Mouse (Mus musculus) heart, adult 18-20 months (tissue): ENCODE results near the gene Usmg5. TPM values are rescaled to one million over a fixed set of nuclear protein-coding genes. Genes with fewer than 3 reads are reported as not detected.
"Not testable (repeated sequence)": the region's sequence is repeated elsewhere in the genome, so short reads cannot be mapped to it uniquely, and the experiment has no call there.

ENCODE experiments used
- DNase-seq, 2 experiments: peaks; one replicate each; pipeline ENCODE4 v3.0.0; 2021 to 2022; ENCODE audit warnings: mixed read lengths in 1 of 2
- long read RNA-seq, 2 experiments: library from polyadenylated mRNA; stranded (forward); transcript quantifications; one replicate each; pipeline ENCODE4 v2.0.0; 2021
- total RNA-seq, 2 experiments: library from RNA; stranded (reverse); gene quantifications; 2 replicates each; pipeline ENCODE4 v1.2.3; 2021

Usmg5 gene
- 1,000 to 10,000 TPM; 2,301 to 2,526 TPM for total RNA-seq
- long read RNA-seq, experiment 1, transcript Usmg5-201 (4 exons, 362 nt) = major isoform, 2,419 of 2,473 reads
- long read RNA-seq, experiment 1, partial matches to known transcripts = 21 of 2,473 reads
- long read RNA-seq, experiment 1, other reads (novel, unspliced or antisense) = 31 of 2,473 reads
- long read RNA-seq, experiment 2, transcript Usmg5-201 (4 exons, 362 nt) = major isoform, 2,036 of 2,090 reads
- long read RNA-seq, experiment 2, partial matches to known transcripts = 23 of 2,090 reads
- long read RNA-seq, experiment 2, other reads (novel, unspliced or antisense) = 28 of 2,090 reads

DNA sequence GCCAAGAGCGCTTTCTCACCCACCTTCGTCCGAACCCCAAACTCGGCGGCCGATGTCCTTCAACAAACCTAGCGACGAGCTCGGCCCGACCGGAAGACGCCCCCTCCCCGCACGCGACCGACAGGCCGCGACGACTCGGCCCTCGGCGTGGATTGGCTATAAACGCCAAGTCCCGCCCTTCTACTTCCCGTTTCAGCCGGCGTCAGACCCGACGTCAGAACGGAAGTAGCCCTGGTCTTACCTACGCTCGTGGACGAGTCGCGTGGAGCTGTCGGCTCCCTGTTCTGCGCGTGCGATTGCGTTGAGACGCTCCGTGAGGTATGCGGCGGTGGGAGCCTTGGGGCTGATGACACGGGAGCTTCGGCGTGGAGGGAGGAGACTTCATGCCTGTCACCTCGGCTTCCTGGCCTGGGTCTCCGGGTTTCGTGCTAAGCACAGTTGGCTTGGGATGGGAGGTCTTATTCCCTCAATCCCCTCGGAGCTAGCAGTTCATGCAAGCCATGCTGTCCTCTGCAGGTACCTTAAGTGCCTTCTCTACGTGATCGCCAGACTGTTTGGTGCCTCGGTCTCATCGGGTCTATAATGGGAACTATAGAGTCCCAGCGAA, at the start of gene Usmg5, which contains the start of gene Pdcd11:
Gene Usmg5 (minus strand): TSS at position 98 of the 607 bp plus-strand sequence.
Gene Pdcd11 (plus strand): TSS at position 219 of the 607 bp plus-strand sequence.
- DNase-seq = peak; percentile 97

DNA sequence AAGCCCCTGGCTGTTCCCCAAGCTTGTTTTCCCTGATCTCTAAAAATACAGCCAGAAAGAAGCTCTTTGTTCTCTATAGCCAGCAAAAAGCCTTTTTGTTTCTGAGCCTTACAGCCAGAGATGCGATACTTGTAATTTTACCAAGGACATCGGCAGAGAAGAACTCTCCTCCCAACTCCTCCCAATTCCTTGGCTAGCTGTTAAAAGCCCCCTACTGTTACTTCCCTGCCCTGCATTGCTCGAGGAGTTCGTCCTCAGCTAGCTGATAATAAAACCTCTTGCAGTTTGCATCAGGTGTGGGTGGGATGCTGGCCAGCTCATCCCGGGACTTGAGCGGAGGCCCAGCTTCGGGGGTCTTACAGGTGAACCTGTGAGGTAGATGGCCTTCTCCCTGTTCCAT, 49.2 kb upstream of the Usmg5 start:
- DNase-seq = not testable (repeated sequence)

DNA sequence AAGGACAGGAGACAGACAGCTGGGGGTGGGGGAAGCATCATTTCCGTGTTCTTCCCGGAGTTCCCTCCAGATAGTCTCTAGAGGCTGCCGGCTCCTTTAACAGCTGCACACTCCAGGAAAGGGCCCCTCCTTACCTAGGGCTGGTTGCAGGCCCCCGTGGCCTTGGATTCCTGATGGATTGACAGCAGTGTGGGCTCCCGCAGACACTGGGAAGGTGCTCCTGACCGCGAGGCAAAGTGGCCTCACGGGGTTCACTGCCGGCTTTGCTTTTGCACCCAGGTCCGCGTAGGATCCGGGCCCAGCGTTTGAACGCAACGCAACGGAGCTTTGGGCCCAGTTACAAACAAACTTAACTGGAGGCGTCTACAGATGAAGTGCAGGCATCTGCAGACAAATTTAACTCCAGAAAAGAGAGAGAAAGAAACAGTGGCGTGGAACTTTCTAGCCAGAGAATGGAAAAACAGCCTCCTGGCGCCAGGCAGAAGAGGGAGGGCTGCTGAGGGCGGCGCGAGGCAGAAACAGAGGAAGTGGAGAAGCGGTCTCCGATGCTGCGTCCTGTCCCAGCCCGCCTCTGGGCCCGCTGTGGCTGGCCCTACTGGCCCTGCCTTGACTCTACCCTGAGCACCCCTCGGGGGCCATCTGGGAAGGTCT, 47.4 kb upstream of the Usmg5 start, which contains the start of gene Calhm2:
Gene Calhm2 (minus strand): TSS at position 524 of the 651 bp plus-strand sequence.
- peak; percentile 77 to 83 for DNase-seq

DNA sequence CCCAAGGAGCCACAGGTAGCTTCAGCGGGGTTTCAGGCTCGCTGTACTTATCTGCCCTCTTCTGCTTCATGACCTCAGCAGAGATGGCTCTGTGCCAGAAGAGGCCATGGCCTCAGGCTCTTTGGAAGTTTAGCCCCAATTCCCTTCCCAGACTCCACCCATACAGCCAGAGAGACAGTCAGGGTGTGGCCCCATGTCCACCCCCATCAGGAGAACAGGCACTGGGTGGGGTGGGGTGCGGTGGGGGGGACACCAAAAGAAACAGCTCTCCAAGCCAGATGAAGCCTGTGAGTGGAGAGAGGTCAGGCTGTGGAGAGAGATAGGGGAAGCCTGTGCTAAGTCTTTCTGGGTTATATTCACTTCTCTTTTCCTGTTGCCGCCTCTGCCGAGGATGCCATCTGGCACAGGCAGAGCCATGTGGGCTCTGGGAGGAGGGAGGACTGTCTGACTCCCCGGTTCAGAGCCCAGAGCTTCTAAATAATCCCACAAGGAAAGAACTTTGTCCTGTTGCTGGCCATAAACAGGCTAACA, 46.7 kb upstream of the Usmg5 start:
- DNase-seq = peak; percentile 82 to 88

DNA sequence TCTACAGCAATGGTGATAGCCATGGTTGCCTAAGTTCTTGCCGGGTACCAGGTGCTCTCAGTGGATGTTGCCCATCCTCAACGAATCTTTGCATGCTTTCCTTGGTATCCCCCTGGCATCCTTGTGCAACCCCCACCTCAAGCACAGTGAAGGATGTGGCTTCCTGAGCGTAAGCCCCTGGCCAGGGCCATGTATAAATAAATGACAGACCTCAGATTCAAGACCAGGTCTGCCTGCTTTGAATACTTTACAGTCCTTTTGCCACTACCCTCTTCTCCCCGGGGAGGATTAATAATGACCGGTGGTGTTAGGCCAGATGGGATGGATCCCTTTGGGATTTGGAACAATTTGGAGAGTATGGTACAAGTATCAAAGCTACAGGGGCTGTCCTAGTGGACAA, 45.7 kb upstream of the Usmg5 start:
- no peak for DNase-seq

DNA sequence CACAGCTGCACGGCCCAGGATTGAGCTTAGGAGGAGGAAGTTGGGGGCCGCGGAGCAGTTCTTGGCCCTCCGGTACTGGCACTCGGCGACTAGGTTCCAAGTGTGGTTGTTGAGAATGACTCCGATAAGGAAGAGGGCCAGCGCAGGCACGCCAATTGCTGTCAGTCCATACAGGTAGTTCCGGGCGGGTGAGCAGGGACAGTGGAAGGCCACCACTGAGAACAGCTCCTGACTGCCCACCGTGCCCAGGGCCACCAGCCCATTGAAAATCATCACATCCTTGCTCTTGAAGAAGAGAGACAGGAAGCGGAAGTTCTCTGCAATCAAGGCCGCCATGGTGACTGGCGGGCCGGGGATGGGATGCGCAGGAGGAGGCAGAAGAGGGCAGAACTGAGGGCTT, 45.1 kb upstream of the Usmg5 start:
- no peak for DNase-seq

DNA sequence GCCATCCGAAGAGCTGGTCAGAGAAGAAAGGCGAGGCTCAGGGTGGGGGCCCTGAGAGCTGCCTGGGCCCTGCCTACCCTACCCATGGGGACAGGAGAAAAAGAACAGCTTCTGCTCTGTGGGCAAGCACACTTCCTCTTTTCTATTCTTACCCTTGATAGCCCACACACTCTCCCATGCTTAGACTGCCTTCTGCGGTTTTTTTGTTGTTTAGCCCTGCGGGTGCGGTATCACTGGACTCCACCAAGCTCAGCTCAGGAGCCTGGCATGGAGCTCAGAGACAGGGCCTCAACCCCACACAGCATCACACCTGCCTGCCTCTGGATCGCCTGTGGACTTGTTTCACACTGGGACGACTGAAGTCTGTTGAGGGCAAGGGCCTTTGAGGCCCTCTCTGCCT, 42.7 kb upstream of the Usmg5 start:
- DNase-seq = peak in 1 of 2 experiments; percentile 69

DNA sequence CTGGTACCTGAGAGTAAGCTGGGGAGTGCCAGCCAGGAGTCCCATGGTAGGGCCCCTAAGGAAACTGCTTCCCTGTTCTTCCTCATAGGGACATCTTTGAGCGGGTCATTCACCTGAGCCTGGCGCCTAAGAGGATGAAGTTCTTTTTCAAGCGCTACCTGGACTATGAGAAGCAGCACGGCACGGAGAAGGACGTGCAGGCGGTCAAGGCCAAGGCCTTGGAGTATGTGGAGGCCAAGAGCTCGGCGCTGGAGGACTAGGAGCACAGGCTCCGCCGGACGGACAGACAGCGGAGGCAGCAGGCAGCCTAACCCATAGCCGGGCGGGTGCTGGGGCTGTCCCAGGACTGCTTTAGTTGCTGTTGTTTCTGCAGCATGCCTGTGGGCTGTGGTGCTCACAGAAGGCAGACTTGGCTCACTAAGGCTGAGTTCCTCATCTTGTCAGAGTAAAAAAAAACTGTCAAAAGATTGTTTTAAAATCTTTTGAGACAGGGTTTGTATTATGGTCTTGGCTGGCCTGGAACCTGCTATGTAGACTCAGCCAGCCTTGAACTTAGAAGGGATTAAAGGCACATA, 40.2 kb upstream of the Usmg5 start:
- no peak for DNase-seq

DNA sequence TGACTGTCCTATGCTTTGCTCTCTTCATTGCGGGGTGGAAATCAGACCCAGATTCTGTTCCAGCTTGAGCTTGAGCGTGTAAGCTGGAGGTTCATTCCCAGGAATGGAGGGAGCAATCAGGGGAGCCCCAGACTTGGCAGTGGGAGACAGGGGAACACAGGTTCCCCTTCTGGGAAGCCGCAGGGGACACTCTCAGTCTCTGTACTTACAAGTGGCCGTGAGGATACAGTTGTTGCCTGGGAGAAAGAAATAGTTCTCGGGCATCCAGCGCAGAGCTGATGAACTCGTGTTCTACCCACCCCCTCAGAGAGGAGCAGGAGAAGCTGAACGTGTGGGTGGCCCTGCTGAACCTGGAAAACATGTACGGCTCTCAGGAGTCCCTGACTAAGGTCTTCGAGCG, 38.4 kb upstream of the Usmg5 start:
- DNase-seq = no peak

DNA sequence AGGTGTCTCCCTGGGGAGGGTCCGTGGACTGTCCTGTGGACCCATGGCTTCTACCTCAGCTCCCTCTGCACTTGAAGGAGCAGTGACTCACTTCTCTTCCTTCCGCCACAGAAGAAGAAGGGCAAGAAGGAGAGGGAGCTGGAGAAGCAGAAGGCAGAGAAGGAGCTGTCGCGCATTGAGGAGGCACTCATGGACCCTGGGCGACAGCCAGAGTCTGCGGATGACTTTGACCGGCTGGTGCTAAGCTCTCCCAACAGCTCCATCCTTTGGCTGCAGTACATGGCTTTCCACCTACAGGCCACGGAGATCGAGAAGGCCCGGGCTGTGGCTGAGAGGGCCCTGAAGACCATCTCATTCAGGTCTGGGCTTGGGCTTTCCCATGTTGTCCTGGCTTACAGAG, 37.7 kb upstream of the Usmg5 start:
- no peak for DNase-seq

DNA sequence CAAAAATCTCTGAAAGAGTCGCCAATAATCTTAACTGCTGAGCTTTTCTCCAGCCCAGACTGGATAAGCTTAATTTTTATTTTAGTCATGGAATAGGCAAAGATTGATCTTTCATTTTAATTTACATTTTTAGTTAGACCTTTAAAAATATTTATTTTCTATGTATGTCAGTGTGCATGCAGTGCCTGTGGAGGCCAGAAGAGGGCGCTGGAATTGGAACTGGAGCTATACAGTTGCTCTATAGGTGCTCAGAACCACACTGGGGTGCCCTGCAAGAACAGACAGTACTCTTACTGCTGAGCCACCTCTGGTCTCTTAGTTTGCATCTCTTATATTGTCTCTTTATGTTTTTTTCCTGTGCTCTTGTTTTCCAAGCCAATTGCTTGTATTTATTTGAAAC, 32.4 kb upstream of the Usmg5 start:
- DNase-seq = peak in 1 of 2 experiments; percentile 53

DNA sequence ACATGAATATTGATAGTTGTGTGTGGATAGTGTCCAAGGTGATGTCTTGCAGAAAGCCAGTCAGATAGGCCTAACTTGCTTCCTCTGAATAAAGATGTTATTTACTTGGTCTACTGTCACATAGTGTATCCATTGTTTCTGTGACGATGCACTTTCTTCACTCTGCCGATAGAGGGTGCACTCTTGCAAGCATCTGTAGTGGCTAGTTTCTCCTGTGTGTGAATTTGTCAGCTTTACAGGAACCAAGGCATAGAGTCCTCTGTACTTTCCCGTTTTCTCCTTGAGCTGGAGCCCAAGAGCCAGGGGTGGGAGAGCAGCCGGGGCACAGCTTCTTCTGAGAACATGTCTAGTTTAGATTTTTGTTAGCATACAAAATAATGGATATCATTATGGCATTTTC, 30.6 kb upstream of the Usmg5 start:
- peak in 1 of 2 experiments; percentile 50 for DNase-seq

DNA sequence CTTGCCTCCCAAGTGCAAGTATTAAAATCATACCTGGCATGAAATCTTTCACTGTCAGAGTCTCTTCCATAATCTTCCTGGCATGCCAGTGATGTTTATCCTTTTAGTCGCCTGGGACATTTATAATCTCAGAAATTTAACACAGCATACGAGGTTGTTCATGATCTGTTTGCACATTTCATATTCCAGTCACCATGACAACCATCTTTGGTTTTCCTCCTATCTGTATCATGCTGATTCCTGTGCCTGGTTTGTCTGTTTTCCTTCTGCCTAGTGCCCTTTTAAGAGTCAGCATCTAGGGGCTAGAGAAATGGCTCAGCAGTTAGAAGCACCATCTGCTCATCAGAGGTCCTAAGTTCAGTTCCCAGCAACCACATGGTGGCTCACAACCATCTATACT, 28.2 kb upstream of the Usmg5 start:
- no peak for DNase-seq

DNA sequence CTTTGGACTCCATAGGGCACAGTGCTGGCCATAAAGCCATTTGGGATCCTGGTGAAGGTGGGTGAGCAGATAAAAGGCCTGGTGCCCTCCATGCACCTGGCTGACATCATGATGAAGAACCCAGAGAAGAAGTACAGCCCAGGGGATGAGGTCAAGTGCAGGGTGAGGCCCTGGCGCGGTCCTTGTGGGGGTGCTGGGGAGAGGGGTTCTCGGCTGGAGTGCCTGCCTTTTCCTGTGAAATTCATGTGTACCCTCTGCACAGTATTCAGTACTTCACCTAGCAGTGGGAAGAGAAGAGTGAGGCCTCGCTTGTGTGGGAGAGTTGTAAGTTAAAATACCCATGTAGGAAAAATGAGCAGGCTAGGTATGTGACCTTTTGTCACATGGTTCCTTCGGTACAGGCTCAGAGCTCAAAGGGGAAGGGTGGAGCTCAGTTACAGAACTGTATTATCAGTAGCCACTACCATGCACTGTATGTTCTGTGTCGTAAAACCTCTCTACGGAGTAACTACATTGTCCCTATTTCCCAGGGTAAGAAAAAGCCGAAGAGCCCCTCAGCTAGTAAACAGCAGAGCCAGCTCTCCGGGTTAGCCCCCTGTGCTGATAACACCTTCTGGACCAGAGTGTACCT, 14.3 kb upstream of the Usmg5 start:
- DNase-seq = no peak

DNA sequence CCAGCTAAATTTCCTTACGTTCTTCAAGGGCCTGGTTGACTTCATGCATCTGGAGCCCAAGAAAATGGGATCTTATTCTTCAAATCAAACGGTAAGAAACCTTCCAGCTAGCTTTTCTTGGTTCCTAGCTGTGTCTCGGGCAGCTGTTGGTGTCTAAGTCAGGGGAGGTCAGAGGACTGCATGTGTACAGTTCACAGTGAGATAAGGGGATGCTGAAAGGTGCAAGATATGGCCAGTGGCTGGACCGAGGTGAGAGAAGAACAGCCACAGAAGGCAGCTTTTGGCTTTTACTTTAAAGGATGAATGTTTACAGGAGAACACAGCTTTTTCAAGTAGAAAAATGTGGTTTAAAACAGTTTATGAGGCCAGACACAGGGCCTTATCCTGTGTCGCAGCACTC, 10.6 kb upstream of the Usmg5 start:
- no peak for DNase-seq

DNA sequence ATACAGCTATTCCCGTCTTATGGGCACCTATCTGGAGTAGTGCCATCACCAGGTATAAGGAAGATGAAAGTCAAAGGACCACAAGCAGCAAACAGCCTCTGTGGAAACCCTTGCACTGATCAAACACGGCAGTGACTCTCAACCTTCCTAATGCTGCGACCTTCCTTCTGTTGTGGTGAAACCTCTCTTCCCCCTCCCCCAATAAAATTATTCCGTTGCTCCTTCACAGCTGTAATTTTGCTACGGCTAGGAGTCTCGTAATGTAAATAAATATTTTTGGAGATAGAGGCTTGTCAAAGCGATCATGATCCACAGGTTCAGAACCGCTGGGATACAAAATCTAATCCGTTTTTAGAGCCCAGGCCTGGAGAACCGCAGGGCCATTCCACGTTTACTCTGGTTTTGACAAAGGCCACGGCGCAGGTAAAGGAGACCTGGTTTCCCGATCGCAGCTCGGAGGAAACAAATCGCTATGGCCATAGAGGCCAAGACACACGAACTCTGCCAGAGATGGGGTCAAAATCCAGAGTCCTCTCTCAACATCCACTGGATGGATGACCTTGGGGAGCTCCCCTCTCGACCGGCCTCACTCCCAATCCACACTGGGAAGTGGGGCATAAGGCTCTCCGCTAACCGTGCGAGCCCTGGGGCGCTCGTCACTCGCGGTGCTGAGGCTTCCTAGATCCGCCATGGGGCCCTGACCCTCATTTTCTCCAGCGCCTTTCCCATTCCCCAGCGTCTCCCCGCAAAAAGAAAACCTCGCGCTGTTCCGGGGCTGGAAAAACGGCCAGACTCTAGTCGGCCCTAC, 525 bp downstream of the Usmg5 start:
- DNase-seq = no peak

DNA sequence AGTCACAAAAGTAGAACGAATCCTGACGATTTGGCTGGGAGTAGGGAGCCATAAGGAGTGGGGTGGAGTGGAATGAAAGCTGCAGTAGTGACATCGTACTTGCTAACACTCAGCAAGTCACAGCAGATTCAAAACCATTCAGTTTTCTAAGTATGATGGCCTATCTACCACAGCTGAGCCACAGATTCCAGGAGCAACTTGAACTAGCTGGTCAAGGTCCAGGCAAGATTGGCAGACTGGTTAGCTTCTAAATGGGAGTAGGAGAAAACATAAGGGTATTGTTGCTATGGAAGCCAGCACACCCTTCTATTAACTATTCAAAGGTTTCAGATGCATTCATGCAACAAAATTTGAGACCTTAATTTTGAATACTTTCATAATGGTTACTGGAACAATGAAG, 2.2 kb downstream of the Usmg5 start:
- DNase-seq = peak; percentile 28 to 35

DNA sequence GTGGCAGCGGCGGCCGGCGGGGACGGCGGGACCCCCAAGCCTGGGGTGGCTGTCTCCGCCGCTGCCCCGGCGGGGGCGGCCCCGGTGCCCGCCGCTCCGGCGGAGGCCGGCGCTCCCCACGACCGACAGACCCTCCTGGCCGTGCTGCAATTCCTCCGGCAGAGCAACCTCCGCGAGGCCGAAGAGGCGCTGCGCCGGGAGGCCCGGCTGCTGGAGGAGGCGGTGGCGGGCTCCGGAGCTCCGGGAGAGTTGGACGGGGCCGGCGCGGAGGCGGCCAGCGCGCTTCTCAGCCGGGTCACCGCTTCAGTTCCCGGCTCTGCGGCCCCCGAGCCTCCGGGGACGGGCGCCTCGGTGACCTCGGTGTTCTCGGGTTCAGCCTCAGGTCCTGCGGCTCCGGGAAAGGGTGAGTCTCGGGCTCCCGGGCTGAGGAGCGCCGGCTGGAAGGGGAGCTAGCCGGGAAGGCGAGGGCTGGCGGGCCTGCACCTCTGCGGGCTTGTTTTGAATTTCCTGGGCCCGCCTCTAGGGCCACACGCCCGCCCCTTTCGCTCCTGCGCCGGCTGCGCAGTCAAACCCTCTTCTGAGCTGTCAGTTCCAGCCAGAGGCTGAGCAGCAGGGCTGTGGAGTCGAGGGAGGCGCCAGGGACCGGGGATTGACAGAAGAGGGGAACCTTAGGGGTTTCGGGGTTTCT, 22.4 kb downstream of the Usmg5 start:
- DNase-seq = peak; percentile 88 to 91

DNA sequence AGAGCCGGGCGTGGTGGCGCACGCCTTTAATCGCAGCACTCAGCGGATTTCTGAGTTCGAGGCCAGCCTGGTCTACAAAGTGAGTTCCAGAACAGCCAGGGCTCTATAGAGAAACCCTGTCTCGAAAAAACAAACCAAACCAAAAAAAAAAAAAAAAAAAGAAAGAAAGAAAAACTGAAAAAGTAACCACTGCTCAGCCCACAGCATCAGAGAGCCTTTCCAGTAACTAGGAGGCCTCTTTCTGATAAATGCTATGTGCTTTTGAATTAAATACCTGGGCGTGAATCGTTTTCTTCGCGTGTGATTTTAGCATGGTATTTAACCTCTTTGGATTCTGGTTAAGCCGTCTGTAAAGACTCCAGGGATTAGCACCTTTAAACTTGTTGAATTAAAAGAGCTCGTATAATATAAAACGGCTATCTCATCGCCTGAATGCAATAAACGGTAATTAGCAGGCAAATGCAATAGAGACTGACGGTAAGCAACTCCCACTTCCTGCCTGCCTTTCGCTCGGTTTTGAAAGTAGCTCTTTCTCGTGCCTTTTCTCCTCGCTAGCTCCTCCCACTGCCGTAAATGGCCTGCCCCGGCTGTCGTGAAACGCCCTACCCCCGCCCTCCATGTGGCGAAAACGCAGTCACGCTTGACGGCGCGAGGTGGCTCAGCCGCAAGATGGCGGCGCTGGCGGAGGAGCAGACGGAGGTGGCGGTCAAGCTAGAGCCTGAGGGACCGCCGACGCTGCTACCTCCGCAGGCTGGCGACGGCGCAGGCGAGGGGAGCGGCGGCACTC, 23.2 kb downstream of the Usmg5 start, which contains the start of gene Taf5:
Gene Taf5 (plus strand): TSS at position 651 of the 787 bp plus-strand sequence.
- peak; percentile 98 to 99 for DNase-seq

DNA sequence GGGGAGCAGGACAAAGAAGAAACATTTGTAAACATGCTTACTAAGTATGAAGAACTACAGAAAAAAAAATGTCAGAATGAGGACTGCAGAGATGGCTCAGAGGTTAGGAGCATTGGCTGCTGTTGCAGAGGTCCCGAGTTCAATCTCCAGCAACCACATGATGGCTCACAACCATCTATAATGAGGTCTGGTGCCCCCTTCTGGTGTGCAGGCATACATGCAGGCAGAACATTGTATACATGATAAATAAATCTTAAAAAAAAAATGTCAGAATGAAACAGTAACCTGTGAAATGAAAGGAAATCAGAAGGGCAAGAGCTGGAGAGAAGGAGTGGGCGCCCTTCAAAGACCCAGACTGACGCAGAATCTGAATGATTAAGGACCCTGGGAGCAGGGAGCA, 24.6 kb downstream of the Usmg5 start:
- no peak for DNase-seq
